Mouse (Mus musculus) limb, embryonic 15.5 days (tissue): ENCODE measurements at regions not wholly inside any gene's neighbourhood (a gene's known extent, or its start where the extent isn't known, plus 50 kb on each side); places are given as distances from the start of the nearest gene placed in this dataset.

ENCODE experiments used
- ATAC-seq: fragments of 200-750 bp; cut with Nextera tagmentation; 2 replicates; pipeline ENCODE4 v1.8.0; 2017; ENCODE audit warnings: low read depth, moderate TSS enrichment; ENCODE audit not compliant: insufficient number of reproducible peaks, low FRiP score, low TSS enrichment
- H3K27ac ChIP-seq: fragments of 300-500 bp; sonication (generic); 2 replicates; pipeline ENCODE4 v1.5.1; 2015; ENCODE audit warnings: moderate library complexity, mild to moderate bottlenecking, inconsistent platforms
- H3K27me3 ChIP-seq: fragments of 300-500 bp; sonication (generic); 2 replicates; pipeline ENCODE4 v1.6.1; 2015; ENCODE audit warnings: inconsistent platforms
- H3K36me3 ChIP-seq: fragments of 300-500 bp; sonication (generic); 2 replicates; pipeline ENCODE4 v1.6.1; 2015; ENCODE audit warnings: inconsistent platforms
- H3K4me1 ChIP-seq: fragments of 300-500 bp; sonication (generic); 2 replicates; pipeline ENCODE4 v1.6.1; 2015; ENCODE audit warnings: inconsistent platforms
- H3K4me2 ChIP-seq: fragments of 300-500 bp; sonication (generic); 2 replicates; pipeline ENCODE4 v1.6.1; 2015; ENCODE audit warnings: mild to moderate bottlenecking, inconsistent platforms
- H3K4me3 ChIP-seq: fragments of 300-500 bp; sonication (generic); 2 replicates; pipeline ENCODE4 v1.5.1; 2015; ENCODE audit warnings: mild to moderate bottlenecking, inconsistent platforms
- H3K9ac ChIP-seq: fragments of 300-500 bp; sonication (generic); 2 replicates; pipeline ENCODE4 v1.6.1; 2015; ENCODE audit warnings: inconsistent platforms
- H3K9me3 ChIP-seq: fragments of 300-500 bp; sonication (generic); 2 replicates; pipeline ENCODE4 v1.6.1; 2016; ENCODE audit warnings: inconsistent platforms
- WGBS: fragments of 180-500 bp; shearing (Covaris S2); methylation state at CpG from one replicate; pipeline ENCODE4 v1.1.7; 2015; 5-methylcytosine and 5-hydroxymethylcytosine counted together

DNA sequence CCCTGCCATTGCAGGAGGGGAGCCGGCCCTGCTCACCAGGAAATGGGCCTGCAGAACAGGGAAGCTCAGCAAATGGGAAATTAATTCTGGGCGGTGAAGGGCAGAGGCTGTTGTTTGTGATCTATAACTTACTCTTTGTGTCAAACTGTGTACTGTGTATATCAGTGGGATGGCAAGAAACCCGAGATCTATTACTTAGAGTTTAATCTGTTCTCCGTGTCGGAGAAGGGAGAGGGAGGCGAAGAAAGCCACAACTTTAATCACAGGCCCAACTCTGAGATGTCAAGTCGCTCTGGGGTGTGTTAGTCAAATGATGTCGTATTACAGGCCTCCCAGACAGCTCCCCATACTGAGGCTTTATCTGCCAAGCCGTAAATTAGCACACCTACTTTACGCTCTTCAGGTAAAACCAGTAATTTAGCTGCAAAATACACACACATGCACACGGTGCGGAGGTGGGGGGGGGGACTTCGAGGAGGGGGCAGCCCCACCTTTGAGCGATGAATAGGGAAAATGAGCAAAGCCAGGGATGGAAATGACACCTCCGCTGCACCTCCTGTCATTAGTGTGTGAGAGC lies 158.0 kb downstream of the Rplp1 start:
- H3K9ac ChIP-seq, result no peak overlapping the region
- no peak for ATAC-seq
- H3K4me2 ChIP-seq, result peak overlapping the region; percentile 14; the same call in 1 of the 2 replicates
- no peak overlapping the region for H3K27ac ChIP-seq
- H3K36me3 ChIP-seq, result no peaks in the 10 kb centered on the region
- WGBS, result 55% methylated on average over 15 of the region's 15 CpGs
- 0 out of 2 replicates have a peak, but pooled peaks cover 5% of the 10 kb centered on the region for H3K27me3 ChIP-seq
- peaks cover 18% of the 10 kb centered on the region for H3K4me1 ChIP-seq
- H3K9me3 ChIP-seq, result no peaks in the 10 kb centered on the region
- no peak overlapping the region for H3K4me3 ChIP-seq

DNA sequence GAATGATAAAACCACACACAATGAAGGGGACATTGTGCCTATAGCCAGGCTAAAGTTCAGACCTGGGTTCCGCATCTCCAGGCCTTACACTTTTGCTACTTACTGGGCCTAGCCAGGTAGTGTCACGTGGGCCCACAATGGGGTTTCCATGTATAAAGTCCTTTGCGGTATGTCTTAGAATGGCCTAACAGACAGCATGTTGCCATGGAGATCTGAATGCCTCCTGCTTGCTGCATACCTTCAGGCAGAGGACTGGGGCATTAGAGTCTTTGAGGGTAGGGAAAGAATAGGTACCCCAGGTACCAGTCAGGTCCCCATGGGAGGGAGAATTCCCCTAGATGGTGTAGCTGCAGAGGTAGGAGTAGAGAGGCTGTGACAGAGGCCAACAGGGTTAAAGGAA lies 159.0 kb downstream of the Rplp1 start:
- H3K27ac ChIP-seq, result no peak overlapping the region
- 0 out of 2 replicates have a peak, but pooled peaks cover 5% of the 10 kb centered on the region for H3K27me3 ChIP-seq
- H3K36me3 ChIP-seq, result no peaks in the 10 kb centered on the region
- peaks cover 18% of the 10 kb centered on the region for H3K4me1 ChIP-seq
- H3K4me3 ChIP-seq, result no peak overlapping the region
- H3K4me2 ChIP-seq, result no peak overlapping the region
- 82% methylated on average over 3 of the region's 3 CpGs for WGBS
- no peak overlapping the region for H3K9ac ChIP-seq
- no peaks in the 10 kb centered on the region for H3K9me3 ChIP-seq
- no peak for ATAC-seq

DNA sequence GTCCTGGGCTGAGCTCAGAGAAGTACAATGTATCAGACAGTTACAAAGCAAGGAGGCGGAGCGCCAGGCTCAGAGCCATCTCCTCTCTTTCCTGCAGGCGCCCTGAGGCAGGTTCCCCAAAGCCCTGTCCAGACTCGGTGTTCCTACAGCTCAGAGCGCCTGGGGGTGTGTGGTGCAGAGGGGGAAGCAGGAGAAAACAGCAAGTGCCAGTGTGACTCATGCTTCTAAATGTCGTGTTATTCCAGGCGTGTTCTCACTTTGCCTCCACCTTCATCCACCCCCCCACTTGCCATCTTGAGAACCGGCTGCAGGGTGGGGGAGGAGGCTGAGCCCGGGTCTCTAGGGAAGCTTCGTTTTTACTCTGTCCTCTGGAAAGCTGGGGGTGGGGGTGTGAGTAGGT lies 160.5 kb downstream of the Rplp1 start:
- ATAC-seq, result no peak
- 24% methylated on average over 10 of the region's 10 CpGs for WGBS
- H3K9me3 ChIP-seq, result no peaks in the 10 kb centered on the region
- H3K36me3 ChIP-seq, result no peaks in the 10 kb centered on the region
- no peak overlapping the region for H3K9ac ChIP-seq
- H3K27ac ChIP-seq, result no peak overlapping the region
- peaks cover 18% of the 10 kb centered on the region for H3K4me1 ChIP-seq
- 0 out of 2 replicates have a peak overlapping the region, but pooled peaks have one; percentile 0 for H3K4me2 ChIP-seq
- 0 out of 2 replicates have a peak, but pooled peaks cover 5% of the 10 kb centered on the region for H3K27me3 ChIP-seq
- no peak overlapping the region for H3K4me3 ChIP-seq

DNA sequence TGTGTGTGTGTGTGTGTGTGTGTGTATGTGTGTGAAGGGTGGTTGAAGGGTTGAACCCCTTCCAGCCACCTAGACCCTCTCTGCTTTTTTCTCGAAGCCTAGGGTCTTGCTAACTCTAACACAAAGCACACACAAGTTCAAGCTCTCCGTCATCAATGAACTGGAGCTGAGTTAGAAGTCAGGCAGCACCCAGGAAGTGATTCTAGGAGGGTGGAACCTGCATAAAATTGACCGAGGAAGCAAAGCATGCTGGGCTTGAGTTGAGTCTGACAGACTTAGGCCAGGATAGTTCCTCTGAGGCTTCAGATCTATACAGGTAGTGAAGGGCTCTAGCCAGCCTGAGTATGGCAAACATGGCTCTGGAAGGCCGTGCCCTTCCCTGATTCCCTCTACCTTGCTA lies 165.1 kb downstream of the Rplp1 start:
- ATAC-seq, result no peak
- H3K4me1 ChIP-seq, result peaks cover 17% of the 10 kb centered on the region
- no peak overlapping the region for H3K9ac ChIP-seq
- H3K9me3 ChIP-seq, result no peaks in the 10 kb centered on the region
- H3K4me3 ChIP-seq, result no peak overlapping the region
- no peaks in the 10 kb centered on the region for H3K36me3 ChIP-seq
- no peak overlapping the region for H3K27ac ChIP-seq
- no peak overlapping the region for H3K4me2 ChIP-seq
- H3K27me3 ChIP-seq, result no peaks in the 10 kb centered on the region
- 84% methylated on average over 4 of the region's 4 CpGs for whole genome bisulfite sequencing

DNA sequence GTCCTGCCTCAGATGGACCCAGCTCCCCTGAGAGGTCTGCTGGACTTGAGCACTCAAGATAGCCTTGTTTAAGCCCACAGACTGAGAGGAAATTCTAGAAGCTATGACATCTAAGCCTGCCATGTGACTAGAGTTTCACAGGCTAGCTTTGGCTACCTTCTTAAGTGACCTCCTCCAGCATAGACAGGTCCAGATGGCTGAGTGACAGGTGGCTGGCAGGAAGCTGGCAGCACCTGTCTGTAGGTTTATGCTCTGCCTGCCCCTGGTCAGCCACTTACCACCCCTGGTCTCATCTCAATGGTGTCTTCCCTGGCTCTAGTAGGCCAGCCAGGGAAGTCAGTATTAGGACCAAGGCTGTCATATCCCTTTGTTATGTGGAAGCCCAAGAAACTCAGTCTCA lies 165.9 kb downstream of the Rplp1 start:
- Histone ChIP-seq H3K4me3 (no peak overlapping the region), H3K27ac (no peak overlapping the region), H3K4me2 (no peak overlapping the region), H3K9me3 (no peaks in the 10 kb centered on the region), H3K36me3 (no peaks in the 10 kb centered on the region), H3K4me1 (peaks cover 9% of the 10 kb centered on the region), H3K27me3 (no peaks in the 10 kb centered on the region), H3K9ac (no peak overlapping the region)
- no peak for ATAC-seq

DNA sequence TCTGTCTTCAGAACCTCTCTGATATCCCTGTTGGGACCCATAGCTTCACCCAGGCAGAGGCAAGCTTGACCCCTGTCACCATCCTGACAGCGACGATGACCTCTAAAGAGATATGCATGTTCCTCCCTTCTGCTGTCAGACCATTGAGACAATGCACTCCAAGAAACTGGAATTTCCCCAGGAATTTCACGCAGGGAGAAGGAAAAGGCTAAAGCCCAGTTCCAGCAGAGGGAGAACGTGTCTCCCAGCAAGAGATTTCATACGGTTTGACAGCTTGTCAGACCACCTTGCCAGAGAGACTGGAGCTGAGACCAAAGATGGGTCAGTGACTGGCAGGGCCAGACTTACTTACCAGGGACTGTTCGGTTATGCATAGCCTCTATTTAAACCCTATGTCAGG lies 167.9 kb downstream of the Rplp1 start:
- 74% methylated on average over 6 of the region's 6 CpGs for WGBS

DNA sequence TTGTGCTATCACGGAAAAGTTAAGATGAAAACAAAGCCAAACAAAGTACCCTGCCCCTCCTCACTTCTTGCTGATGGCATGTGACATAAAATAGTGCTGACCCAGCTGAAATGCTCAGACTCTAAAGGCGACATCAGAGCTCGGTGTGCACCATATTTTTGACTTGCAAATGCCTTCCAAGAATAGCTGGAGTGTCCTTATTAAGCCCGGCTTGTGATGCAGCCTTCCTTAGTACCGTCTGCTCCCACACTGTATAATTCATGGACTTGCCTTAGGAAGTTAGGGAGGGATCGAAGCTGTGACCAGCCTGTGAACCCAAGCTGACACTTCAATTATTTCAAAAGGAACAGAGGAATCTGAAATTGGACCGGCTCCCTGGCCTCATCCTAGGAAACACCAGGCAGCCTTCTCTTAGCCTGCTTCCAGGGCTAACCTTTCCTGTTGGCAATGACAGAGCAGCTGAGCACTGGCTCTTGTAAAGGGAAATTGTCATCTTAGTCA lies 169.0 kb downstream of the Rplp1 start:
- Histone ChIP-seq H3K9me3 (no peaks in the 10 kb centered on the region), H3K27me3 (no peaks in the 10 kb centered on the region), H3K4me2 (no peak overlapping the region), H3K36me3 (no peaks in the 10 kb centered on the region), H3K27ac (no peak overlapping the region), H3K4me1 (peaks cover 8% of the 10 kb centered on the region; the same call in 1 of the 2 replicates), H3K9ac (no peak overlapping the region), H3K4me3 (no peak overlapping the region)
- 38% methylated on average over 7 of the region's 7 CpGs for WGBS
- no peak for ATAC-seq

More for the DNA sequence above, 167.9 kb downstream of the Rplp1 start:
- Histone ChIP-seq H3K4me1 (peaks cover 8% of the 10 kb centered on the region; the same call in 1 of the 2 replicates), H3K36me3 (no peaks in the 10 kb centered on the region), H3K9ac (no peak overlapping the region), H3K27ac (no peak overlapping the region), H3K27me3 (no peaks in the 10 kb centered on the region), H3K9me3 (no peaks in the 10 kb centered on the region), H3K4me2 (no peak overlapping the region), H3K4me3 (no peak overlapping the region)
- no peak for ATAC-seq

DNA sequence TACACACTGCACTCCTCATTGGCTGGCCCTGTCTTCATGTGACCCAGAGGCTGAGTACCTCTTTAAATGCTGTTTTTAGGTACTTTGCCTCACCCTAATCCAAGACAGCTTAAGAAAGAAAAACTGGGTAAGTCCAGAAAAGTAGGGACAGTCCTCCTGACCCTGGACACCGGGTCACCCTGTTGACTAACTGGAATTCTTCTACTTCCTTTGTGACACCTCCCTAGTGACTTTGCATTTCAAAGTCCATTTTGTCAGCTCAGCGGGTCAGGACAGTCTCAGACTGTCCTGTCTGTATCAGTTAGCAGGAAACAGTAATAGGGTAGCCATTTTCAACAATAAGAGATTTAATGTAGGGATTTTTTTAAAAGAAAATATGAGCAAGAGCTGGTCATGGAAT lies 180.8 kb downstream of the Rplp1 start:
- 69% methylated on average over 2 of the region's 2 CpGs for WGBS
- H3K4me1 ChIP-seq, result 0 out of 2 replicates have a peak, but pooled peaks cover under 1% of the 10 kb centered on the region
- no peak overlapping the region for H3K4me2 ChIP-seq
- no peak overlapping the region for H3K4me3 ChIP-seq
- H3K9me3 ChIP-seq, result no peaks in the 10 kb centered on the region
- ATAC-seq, result no peak
- H3K27me3 ChIP-seq, result no peaks in the 10 kb centered on the region
- no peak overlapping the region for H3K27ac ChIP-seq
- H3K36me3 ChIP-seq, result no peaks in the 10 kb centered on the region
- no peak overlapping the region for H3K9ac ChIP-seq

DNA sequence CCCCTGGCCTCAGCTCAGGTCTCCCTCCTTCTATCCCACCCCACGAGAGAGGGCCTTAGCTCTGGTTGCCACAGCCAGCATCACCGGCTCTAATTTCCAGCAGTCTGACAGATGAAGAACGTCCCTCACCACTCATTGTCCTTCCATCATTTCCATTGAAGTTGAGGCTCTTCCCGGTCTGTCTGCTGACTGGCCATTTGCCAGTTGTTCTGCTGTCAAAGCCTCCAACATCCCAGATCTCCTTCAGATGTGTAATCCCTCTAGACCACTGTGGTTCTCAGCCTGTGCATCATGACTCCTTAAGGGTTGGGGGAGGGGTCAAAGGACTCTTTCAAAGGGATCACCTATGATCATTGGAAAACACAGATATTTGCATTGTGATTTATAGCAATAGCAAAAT lies 181.6 kb downstream of the Rplp1 start:
- no peaks in the 10 kb centered on the region for H3K27me3 ChIP-seq
- no peak for ATAC-seq
- H3K4me2 ChIP-seq, result no peak overlapping the region
- H3K4me3 ChIP-seq, result no peak overlapping the region
- WGBS, result 57% methylated on average over 4 of the region's 4 CpGs
- peaks cover 8% of the 10 kb centered on the region for H3K4me1 ChIP-seq
- no peak overlapping the region for H3K9ac ChIP-seq
- H3K9me3 ChIP-seq, result no peaks in the 10 kb centered on the region
- no peak overlapping the region for H3K27ac ChIP-seq
- H3K36me3 ChIP-seq, result no peaks in the 10 kb centered on the region

DNA sequence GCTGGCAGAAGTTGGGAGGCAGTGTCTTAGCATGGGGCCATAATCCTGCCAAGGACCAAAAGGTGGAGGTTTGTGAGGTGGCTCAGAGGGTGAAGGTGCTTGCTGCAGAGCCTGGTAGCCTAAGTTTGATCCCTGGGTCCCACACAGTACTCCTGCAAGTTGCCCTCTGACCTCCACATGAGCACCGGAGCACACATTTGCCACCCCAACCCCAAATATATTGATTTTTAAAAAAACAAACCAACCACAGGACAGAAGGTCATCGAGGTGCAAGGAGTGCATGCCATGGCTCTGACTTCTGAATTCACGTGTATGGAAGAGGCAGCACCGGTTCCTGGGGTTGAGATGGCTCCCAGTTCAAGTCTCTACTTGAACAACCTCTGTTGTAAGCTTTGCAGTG lies 186.2 kb downstream of the Rplp1 start:
- ATAC-seq, result no peak
- no peak overlapping the region for H3K4me2 ChIP-seq
- H3K9me3 ChIP-seq, result no peaks in the 10 kb centered on the region
- H3K27ac ChIP-seq, result peak overlapping the region; percentile 27; the same call in 1 of the 2 replicates
- no peak overlapping the region for H3K9ac ChIP-seq
- H3K4me3 ChIP-seq, result no peak overlapping the region
- peaks cover 12% of the 10 kb centered on the region for H3K4me1 ChIP-seq
- H3K36me3 ChIP-seq, result no peaks in the 10 kb centered on the region
- no peaks in the 10 kb centered on the region for H3K27me3 ChIP-seq
- 58% methylated on average over 4 of the region's 4 CpGs for WGBS

DNA sequence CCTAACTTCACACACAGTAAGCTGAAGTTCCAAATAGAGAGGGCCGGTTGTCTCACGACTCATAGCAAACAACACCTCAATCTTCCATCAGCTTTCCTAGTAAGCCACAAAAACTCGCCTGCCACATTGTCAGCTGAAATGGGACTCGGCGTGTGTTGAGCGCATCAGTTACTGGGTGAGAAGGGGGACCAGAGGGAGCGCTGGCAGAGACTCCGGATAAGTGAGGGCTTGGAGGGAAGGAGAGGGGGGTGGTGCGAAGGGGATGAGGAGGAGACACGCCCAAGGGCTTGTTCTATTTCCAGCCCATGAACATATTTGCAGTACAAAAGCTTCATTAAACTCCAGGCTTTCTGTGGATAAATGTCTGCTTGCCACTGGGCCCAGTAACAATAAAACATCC lies 186.7 kb downstream of the Rplp1 start:
- 31% methylated on average over 10 of the region's 10 CpGs for WGBS
- ATAC-seq, result no peak
- Histone ChIP-seq H3K4me1 (peaks cover 12% of the 10 kb centered on the region), H3K36me3 (no peaks in the 10 kb centered on the region), H3K4me3 (no peak overlapping the region), H3K4me2 (no peak overlapping the region), H3K9me3 (no peaks in the 10 kb centered on the region), H3K9ac (no peak overlapping the region), H3K27me3 (no peaks in the 10 kb centered on the region), H3K27ac (peak overlapping the region; percentile 27; the same call in 1 of the 2 replicates)

DNA sequence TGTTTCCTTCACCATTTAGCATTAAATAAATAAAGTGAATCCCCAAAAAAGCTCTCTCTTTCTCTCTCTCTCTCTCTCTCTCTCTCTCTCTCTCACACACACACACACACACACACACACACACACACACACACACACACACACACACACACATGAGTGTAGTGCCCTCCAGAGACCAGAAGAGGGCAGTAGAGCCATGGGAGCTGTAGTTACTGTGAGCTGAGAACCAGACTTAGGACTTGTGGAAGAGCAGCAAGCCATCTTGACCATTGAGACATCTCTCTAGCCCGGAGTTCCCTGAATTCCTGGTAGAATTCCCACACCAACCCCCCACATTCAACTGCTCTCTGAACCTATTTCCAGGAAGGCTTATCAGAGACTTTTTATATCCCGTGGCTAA lies 190.3 kb downstream of the Rplp1 start:
- H3K9ac ChIP-seq, result no peak overlapping the region
- H3K9me3 ChIP-seq, result no peaks in the 10 kb centered on the region
- ATAC-seq, result no peak
- no peaks in the 10 kb centered on the region for H3K36me3 ChIP-seq
- peaks cover 14% of the 10 kb centered on the region; the same call in 1 of the 2 replicates for H3K27me3 ChIP-seq
- no peak overlapping the region for H3K4me3 ChIP-seq
- peaks cover 26% of the 10 kb centered on the region for H3K4me1 ChIP-seq
- WGBS, result 87% methylated on average over 2 of the region's 2 CpGs
- H3K27ac ChIP-seq, result no peak overlapping the region
- H3K4me2 ChIP-seq, result no peak overlapping the region
